Mouse (Mus musculus) induced T-regulatory cell, adult 2 months (primary cell): ENCODE results near the gene Rrn3.
"Not testable (repeated sequence)": the region's sequence is repeated elsewhere in the genome, so short reads cannot be mapped to it uniquely, and the experiment has no call there.

Experiments used
- DNase-seq: peaks from one replicate; pipeline ENCODE4 v3.0.0-alpha.2; 2012; ENCODE audit warnings: low read depth

Gene Rrn3

DNA sequence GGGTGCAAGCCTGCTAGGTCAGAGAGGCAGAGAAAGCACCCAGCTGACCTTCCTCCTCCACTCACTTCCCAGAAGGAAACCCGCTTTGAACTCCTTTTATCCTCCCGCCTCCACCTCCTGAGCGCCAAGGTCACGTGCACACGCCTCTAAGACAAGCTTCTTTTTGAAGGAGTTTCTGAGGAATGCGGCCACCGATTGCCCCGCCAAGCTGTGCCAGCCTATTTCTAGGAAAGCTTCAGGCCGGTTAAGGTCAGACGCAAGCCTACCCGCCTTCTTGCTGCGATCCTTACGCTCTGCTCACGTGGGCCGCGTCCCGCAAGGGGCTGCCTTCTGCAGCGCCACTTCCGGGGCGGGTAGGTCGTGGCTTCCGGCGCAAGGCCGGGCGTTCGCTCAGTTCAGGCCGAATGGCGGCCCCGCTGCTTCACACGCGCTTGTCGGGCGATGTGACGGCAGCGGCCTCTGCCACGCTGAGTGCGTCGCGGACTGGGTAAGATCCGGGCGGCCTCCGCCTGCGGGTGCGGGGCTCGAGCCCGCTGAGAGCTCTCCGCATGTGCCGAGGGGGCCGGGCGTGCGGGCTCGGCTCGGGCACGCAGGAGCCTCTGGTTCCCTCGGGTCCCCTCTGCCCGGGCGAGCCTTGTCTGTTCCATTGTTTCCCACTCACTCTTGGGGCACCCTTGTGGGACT lies at the start of gene Rrn3:
Gene Rrn3, plus strand, starts transcription at position 356 of the 684 bp plus-strand sequence.
- DNase-seq, result peak; percentile 93

DNA sequence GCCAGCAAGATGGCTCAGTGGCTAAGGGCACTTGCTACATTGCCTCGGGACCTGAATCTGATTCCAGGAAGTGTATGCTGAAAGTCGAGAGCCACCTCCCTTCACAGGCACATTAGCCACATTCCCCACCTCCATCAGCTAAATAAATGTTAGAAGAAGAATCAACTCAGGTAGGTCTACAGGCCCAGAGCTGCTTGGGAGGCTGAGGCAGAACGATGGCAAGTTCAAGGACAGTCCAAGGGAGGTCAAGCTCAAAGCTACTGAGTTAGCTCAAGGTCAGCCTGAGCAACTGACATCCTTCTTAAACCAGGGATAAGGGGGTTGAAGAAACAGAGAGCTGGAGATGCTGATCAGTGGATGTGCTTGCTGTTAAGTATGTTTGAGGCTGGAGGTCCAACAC lies 47.7 kb upstream of the Rrn3 start:
- no peak for DNase-seq

DNA sequence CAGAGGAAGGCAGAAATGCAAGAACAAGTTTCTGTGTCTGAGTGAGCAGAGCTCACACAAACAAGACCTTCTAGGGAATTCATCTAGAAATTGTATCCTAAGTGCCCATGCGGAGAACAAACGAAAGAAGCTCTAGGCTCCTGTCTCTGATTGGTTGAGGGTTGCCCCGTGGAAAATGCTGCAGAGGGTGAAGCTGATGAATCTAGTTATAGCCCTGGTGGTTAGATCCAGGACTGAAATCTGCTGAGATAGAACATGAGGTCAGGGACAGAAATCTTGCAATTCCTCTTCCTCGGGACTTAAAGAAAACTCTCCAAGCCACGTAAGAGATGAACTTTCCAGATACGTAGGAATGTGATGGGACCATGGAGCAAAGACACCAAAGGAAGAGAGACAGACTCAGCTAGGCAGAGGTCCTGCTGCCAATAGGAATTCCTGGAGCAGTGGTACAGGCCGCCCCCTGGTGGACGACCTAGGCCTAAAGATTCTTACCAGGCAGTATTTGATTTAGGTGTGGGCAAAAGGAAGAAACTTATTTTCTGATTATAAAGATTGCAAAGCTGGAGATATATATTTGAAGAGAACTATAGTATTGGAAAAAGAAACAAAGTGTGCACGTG lies 46.9 kb upstream of the Rrn3 start:
- peak; percentile 68 for DNase-seq

DNA sequence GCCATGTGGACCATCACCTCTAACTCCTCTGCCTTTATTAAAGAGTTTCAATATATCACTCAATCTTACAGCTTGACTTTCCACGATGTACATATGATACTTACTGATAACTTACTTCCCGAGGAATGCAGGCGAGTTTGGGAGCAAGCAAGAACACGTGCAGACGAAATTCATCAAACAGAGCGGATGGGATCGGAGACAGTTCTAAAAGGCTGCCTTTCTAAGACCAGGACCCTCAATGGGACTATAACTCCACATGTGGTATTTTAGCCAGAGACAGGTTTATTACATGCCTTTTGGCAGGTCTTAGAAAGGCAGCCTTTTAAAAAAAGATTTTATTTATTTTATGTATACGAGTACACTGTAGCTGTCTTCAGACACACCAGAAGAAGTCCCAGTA lies 44.5 kb upstream of the Rrn3 start:
- no peak for DNase-seq

GRCm38 (mm10) chr16:13739044-13739443 lies 41.5 kb upstream of the Rrn3 start:
- not testable (repeated sequence) for DNase-seq

- DNase-seq, result no peak
Measured at GRCm38 (mm10) chr16:13740844-13741243, 39.7 kb upstream of the Rrn3 start.

- DNase-seq, result no peak
Measured at GRCm38 (mm10) chr16:13747708-13748107, 32.8 kb upstream of the Rrn3 start.

GRCm38 (mm10) chr16:13748124-13748523 lies 32.4 kb upstream of the Rrn3 start:
- DNase-seq, result no peak

DNA sequence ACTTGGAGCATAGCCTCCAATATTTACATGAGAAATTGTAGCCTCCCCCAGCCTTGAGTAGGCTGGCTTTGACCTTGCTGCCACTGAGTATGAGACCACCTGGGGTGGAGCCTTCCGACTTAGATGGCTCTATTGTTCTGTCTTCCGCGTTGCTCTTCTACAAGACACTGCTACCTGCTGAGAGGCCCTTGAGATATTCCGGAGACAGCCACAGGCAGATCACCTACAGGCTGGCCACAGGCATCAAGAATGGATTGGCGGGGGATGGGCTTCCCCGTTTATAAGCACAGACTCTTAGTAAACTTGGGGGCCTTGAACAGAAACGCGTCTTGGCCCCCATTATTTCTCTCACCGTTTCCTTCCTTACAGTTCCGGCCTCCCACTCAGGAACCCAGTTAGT lies 31.7 kb upstream of the Rrn3 start:
- not testable (repeated sequence) for DNase-seq

- no peak for DNase-seq
Measured at GRCm38 (mm10) chr16:13749306-13749705, 31.2 kb upstream of the Rrn3 start.

- DNase-seq, result no peak
Measured at GRCm38 (mm10) chr16:13749981-13750380, 30.5 kb upstream of the Rrn3 start.

DNA sequence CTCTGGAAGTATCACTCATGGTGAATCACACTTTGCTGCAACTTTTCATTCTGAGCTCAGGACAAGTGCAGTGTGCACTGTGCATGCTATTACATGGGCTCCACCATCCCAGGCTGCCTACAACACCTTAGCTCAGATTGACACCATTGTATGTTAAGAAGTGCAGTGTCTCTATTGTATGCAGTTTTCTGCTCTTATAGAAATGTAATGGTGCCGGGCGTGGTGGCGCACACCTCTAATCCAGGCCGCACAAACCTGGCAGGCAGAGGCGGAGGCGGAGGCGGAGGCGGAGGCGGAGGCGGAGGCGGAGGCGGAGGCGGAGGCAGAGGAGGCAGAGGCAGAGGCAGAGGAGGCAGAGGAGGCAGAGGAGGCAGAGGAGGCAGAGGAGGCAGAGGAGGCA lies 29.9 kb upstream of the Rrn3 start:
- DNase-seq, result no peak

- no peak for DNase-seq
Measured at GRCm38 (mm10) chr16:13753986-13754385, 26.5 kb upstream of the Rrn3 start.

DNA sequence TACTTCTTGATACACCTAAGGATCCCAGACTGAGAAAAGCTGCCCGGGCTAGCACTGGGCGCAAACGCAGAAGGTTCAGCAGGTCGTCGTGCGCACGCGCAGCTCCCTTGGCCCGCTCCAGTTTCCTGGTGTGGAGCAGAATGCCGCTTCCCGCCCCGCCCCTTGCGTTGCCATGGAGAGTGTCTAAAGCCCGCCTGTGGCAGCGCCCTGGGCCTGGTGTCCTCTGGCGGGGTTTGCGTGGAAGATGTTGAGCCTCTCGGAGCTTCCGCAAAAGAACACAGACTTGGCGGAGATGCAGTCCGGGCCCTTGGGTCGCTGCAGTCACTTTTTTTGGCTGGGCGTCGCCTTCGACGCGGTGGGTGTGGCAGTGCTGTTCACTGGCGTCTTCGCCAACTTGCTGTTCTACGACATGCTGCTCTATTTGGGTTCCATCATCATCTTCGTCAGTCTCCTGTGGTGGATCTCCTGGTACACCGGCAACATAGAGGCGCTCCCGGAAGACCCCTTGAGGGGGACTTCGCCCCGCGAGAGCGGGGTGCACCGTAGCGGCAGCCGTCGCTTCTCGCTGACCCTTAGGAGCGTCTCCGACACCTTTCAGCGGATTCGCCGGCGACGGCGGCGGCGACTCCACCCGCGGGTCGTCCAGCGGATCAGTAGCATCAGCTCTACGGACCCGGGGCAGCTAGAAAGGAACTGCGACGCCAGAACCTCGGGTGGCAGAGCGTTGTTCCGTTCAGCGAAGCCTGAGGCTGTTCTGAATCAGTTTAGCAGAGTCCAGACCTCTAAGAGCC lies 25.9 kb upstream of the Rrn3 start:
- DNase-seq, result peak; percentile 95

DNA sequence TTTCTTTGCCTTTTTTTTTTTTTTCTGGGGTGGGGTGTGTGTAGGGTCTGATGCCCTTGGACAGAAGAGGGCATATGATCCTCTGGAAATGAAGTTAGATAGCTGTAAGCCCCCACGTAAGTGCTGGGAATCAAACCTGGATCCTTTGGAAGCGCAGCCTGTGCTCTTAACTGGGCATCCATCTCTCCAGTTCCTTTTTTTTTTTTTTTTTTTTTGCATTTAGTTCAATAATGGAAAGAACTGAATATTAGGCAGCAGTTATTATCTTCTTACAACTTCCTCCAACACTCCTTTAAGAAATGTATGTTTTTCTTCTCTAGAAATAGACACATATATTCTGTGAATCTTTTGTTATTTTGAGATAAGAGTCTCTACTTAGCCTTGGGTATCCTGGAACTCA lies 22.7 kb upstream of the Rrn3 start:
- DNase-seq, result no peak

- not testable (repeated sequence) for DNase-seq
Measured at GRCm38 (mm10) chr16:13762807-13763206, 17.7 kb upstream of the Rrn3 start.

DNA sequence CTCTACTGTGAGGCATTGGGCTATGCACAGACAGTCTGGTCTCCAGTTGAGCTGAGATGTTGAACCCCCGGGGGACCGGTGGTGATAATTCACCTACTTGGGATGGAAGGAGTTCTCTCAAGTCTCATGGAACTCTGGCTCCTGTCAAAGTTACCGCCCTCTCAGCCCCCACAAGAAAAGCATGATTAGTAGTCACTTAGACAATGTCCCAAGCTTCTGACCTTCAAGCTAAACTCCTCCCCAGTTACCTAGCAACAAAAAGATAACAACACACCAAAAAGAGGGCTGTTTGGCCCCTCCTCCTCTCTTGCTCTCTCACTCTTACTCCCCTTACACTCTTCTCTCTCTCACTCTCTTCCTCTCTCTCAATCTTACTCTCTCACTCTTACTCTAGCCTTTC lies 16.0 kb upstream of the Rrn3 start:
- no peak for DNase-seq

- DNase-seq, result no peak
Measured at GRCm38 (mm10) chr16:13766367-13766766, 14.1 kb upstream of the Rrn3 start.

DNA sequence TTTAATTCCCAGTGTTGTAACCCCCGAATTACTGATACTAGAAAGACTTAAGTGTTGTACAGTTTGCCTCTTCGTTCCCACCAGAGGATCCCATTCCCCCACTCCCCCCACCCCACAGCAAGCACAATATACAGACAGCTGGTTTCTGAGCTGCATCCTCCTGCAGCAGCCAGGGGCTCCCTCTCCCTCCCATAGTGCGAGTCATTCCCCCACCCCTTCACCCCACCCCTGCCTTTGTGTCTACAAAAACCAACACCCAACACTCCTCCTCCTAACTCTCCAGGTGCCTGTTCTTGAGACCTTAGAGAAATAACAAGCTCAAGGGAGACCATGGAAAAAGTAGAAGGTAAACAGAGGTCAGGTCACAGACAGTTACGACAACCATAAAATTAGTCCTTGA lies 8.9 kb upstream of the Rrn3 start:
- not testable (repeated sequence) for DNase-seq

DNA sequence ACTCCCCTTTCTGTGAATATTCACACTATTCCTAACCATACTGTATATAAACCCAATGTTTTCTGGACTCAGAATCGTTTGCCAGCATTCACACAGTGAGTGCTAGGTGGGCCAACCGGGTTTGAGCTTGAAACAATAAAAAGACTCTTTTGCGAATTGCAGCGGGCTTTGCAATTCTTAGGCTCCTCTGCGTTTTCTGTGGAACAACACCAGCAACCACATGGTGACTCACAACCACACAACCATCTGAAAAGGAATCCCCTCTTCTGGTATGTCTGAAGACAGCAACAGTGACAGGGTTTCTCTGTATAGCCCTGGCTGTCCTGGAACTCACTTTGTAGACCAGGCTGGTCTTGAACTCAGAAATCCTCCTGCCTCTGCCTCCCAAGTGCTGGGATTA lies 8.5 kb upstream of the Rrn3 start:
- DNase-seq, result not testable (repeated sequence)

GRCm38 (mm10) chr16:13774011-13774410 lies 6.5 kb upstream of the Rrn3 start:
- not testable (repeated sequence) for DNase-seq

- not testable (repeated sequence) for DNase-seq
Measured at GRCm38 (mm10) chr16:13774651-13775050, 5.9 kb upstream of the Rrn3 start.

DNA sequence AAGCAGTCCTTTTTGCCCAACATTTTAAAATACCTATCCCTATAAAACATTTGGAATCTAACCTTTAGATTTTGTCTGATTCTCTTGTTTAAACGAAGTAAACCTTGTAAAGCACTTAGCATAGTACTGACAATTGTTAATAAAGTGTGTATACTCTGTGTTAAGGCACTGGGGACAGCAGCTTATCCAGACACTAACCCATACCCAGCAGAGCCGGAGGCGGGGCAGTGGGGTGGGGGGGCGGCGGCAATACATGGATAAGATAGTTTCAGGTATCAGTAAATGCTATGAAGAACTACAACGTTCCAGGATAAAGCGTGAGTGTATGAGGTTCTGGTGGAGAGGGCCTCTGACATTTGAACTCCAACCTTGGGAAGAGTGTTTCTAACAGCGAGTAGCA lies 708 bp downstream of the Rrn3 start:
- peak; percentile 26 for DNase-seq
